Mouse (Mus musculus) forebrain, embryonic 11.5 days (tissue): ENCODE measurements around the gene Spata2. TPM values are rescaled to one million over a fixed set of nuclear protein-coding genes. Genes with fewer than 3 reads are reported as not detected.

Experiments
- ATAC-seq: fragments of 200-750 bp; cut with Nextera tagmentation; replicated peaks from 2 replicates; pipeline ENCODE4 v1.8.0; 2017; ENCODE audit warnings: moderate TSS enrichment; ENCODE audit not compliant: low FRiP score
- DNase-seq: peaks from one replicate; pipeline ENCODE4 v3.0.0-alpha.2; 2017; ENCODE audit warnings: low spot score
- H3K27ac ChIP-seq: fragments of 300-500 bp; sonication (generic); 2 replicates; pipeline ENCODE4 v1.5.1; 2014; ENCODE audit warnings: low read depth, low read length
- H3K27me3 ChIP-seq: fragments of 300-500 bp; sonication (generic); 2 replicates; pipeline ENCODE4 v1.6.1; 2014; ENCODE audit warnings: mild to moderate bottlenecking, low read length, mixed read lengths; ENCODE audit not compliant: control insufficient read depth, insufficient read depth
- H3K36me3 ChIP-seq: fragments of 300-500 bp; sonication (generic); 2 replicates; pipeline ENCODE4 v1.6.1; 2014; ENCODE audit warnings: mild to moderate bottlenecking, low read length, moderate library complexity, mixed read lengths; ENCODE audit not compliant: control insufficient read depth, insufficient read depth
- H3K4me1 ChIP-seq: fragments of 300-500 bp; sonication (generic); replicated peaks from 2 replicates; pipeline ENCODE4 v1.6.1; 2014; ENCODE audit warnings: low read length, mixed read lengths; ENCODE audit not compliant: control insufficient read depth, insufficient read depth
- H3K4me2 ChIP-seq: fragments of 300-500 bp; sonication (generic); 2 replicates; pipeline ENCODE4 v1.6.1; 2014; ENCODE audit warnings: low read depth, mild to moderate bottlenecking, low read length, moderate library complexity, mixed read lengths; ENCODE audit not compliant: severe bottlenecking
- H3K4me3 ChIP-seq: fragments of 300-500 bp; sonication (generic); 2 replicates; pipeline ENCODE4 v1.5.1; 2014; ENCODE audit warnings: low read depth, low read length
- H3K9ac ChIP-seq: fragments of 300-500 bp; sonication (generic); 2 replicates; pipeline ENCODE4 v1.6.1; 2014; ENCODE audit warnings: low read length
- H3K9me3 ChIP-seq: fragments of 300-500 bp; sonication (generic); 2 replicates; pipeline ENCODE4 v1.6.1; 2016; ENCODE audit warnings: low read length, mixed read lengths; ENCODE audit not compliant: control insufficient read depth
- WGBS: fragments of 180-500 bp; shearing (Covaris S2); extraction: QIAGEN DNeasy Blood & Tissue Kit; methylation state at CpG from one replicate; pipeline ENCODE4 v1.1.7; 2014; 5-methylcytosine and 5-hydroxymethylcytosine counted together
- polyA plus RNA-seq: library from polyadenylated mRNA; unstranded; fragments of >200 nt; fragmentation: Nextera tagmentation; extraction: Ambion mirVana; gene quantifications from 2 replicates; pipeline ENCODE4 v1.2.1, GENCODE M21; 2014

Gene Spata2
- polyA plus RNA-seq, 1 experiment from 2014 or later: 23.0 TPM

GRCm38 (mm10) chr2:167515688-167516087 lies 23.0 kb upstream of the Spata2 start:
- 90% methylated on average over 5 of the region's 5 CpGs for WGBS
- peaks cover 24% of the 10 kb centered on the region for H3K36me3 ChIP-seq
- H3K4me3 ChIP-seq: no peak overlapping the region
- ATAC-seq (no peak), DNase-seq (no peak)
- no peak overlapping the region for H3K9ac ChIP-seq
- no peak overlapping the region for H3K27ac ChIP-seq
- no peaks in the 10 kb centered on the region for H3K9me3 ChIP-seq
- no peak overlapping the region for H3K4me2 ChIP-seq
- no peaks in the 10 kb centered on the region for H3K27me3 ChIP-seq
- H3K4me1 ChIP-seq: no peaks in the 10 kb centered on the region

- Histone ChIP-seq H3K9ac (no peak overlapping the region), H3K4me2 (no peak overlapping the region), H3K4me1 (no peaks in the 10 kb centered on the region), H3K27ac (no peak overlapping the region), H3K4me3 (no peak overlapping the region), H3K36me3 (peaks cover 24% of the 10 kb centered on the region), H3K9me3 (no peaks in the 10 kb centered on the region), H3K27me3 (no peaks in the 10 kb centered on the region)
- ATAC-seq (no peak), DNase-seq (no peak)
- 97% methylated on average over 4 of the region's 4 CpGs for WGBS
Observed at GRCm38 (mm10) chr2:167514641-167515040, 22.0 kb upstream of the Spata2 start.

GRCm38 (mm10) chr2:167512970-167513369 lies 20.3 kb upstream of the Spata2 start:
- DNase-seq: no peak
- WGBS: 91% methylated on average over 5 of the region's 5 CpGs

GRCm38 (mm10) chr2:167512365-167512764 lies 19.7 kb upstream of the Spata2 start:
- DNase-seq (no peak), ATAC-seq (no peak)
- Histone ChIP-seq H3K27ac (no peak overlapping the region), H3K4me2 (no peak overlapping the region), H3K9ac (no peak overlapping the region), H3K27me3 (no peaks in the 10 kb centered on the region), H3K36me3 (peaks cover 24% of the 10 kb centered on the region), H3K9me3 (no peaks in the 10 kb centered on the region), H3K4me1 (no peaks in the 10 kb centered on the region), H3K4me3 (no peak overlapping the region)
- 93% methylated on average over 9 of the region's 9 CpGs for WGBS

More at GRCm38 (mm10) chr2:167512970-167513369, 20.3 kb upstream of the Spata2 start:
- Histone ChIP-seq H3K27ac (no peak overlapping the region), H3K4me3 (no peak overlapping the region), H3K9me3 (no peaks in the 10 kb centered on the region), H3K4me2 (no peak overlapping the region), H3K4me1 (no peaks in the 10 kb centered on the region), H3K27me3 (no peaks in the 10 kb centered on the region), H3K9ac (no peak overlapping the region), H3K36me3 (peaks cover 24% of the 10 kb centered on the region)
- ATAC-seq: no peak

- WGBS: 93% methylated on average over 3 of the region's 3 CpGs
- peaks cover 24% of the 10 kb centered on the region for H3K36me3 ChIP-seq
- H3K4me1 ChIP-seq: peaks cover 2% of the 10 kb centered on the region
Observed at GRCm38 (mm10) chr2:167510485-167510884, 17.8 kb upstream of the Spata2 start.

DNA sequence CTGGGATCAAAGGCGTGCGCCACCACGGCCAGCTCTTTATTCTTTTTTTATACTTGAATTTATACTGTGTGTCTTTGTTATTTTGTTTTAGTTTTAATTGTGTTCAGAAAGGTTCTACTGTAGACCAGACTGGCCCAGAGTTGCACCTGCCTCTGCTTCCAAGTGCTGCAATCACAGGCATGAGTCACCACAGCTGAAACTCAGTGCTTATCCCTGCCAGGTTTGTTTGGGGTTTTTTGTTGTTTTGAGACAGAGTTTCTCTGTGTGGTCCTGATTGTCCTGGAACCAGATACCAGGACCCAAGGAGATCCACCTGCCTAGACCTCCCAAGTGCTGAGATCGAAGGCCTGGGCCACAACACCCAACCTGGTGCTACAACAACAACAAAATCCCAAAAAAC lies 15.9 kb upstream of the Spata2 start:
- no peak for ATAC-seq
- no peaks in the 10 kb centered on the region for H3K9me3 ChIP-seq
- DNase-seq: no peak
- peaks cover 12% of the 10 kb centered on the region for H3K4me1 ChIP-seq
- peaks cover 14% of the 10 kb centered on the region for H3K36me3 ChIP-seq
- H3K27me3 ChIP-seq: no peaks in the 10 kb centered on the region
- H3K4me2 ChIP-seq: no peak overlapping the region
- H3K4me3 ChIP-seq: no peak overlapping the region
- 97% methylated on average over 4 of the region's 4 CpGs for WGBS
- H3K9ac ChIP-seq: no peak overlapping the region
- no peak overlapping the region for H3K27ac ChIP-seq

More at GRCm38 (mm10) chr2:167510485-167510884, 17.8 kb upstream of the Spata2 start:
- Histone ChIP-seq H3K4me3 (no peak overlapping the region), H3K27ac (no peak overlapping the region), H3K27me3 (no peaks in the 10 kb centered on the region), H3K4me2 (no peak overlapping the region), H3K9me3 (no peaks in the 10 kb centered on the region), H3K9ac (no peak overlapping the region)
- ATAC-seq (no peak), DNase-seq (no peak)

- no peak overlapping the region for H3K4me2 ChIP-seq
- peaks cover 10% of the 10 kb centered on the region; the same call in 1 of the 2 replicates for H3K36me3 ChIP-seq
- H3K27ac ChIP-seq: no peak overlapping the region
- 94% methylated on average over 3 of the region's 3 CpGs for WGBS
- H3K4me1 ChIP-seq: peaks cover 16% of the 10 kb centered on the region
- H3K4me3 ChIP-seq: no peak overlapping the region
- H3K9ac ChIP-seq: no peak overlapping the region
- no peaks in the 10 kb centered on the region for H3K9me3 ChIP-seq
- no peak for ATAC-seq
- no peak for DNase-seq
- no peaks in the 10 kb centered on the region for H3K27me3 ChIP-seq
Observed at GRCm38 (mm10) chr2:167507719-167508385, 15.2 kb upstream of the Spata2 start.

DNA sequence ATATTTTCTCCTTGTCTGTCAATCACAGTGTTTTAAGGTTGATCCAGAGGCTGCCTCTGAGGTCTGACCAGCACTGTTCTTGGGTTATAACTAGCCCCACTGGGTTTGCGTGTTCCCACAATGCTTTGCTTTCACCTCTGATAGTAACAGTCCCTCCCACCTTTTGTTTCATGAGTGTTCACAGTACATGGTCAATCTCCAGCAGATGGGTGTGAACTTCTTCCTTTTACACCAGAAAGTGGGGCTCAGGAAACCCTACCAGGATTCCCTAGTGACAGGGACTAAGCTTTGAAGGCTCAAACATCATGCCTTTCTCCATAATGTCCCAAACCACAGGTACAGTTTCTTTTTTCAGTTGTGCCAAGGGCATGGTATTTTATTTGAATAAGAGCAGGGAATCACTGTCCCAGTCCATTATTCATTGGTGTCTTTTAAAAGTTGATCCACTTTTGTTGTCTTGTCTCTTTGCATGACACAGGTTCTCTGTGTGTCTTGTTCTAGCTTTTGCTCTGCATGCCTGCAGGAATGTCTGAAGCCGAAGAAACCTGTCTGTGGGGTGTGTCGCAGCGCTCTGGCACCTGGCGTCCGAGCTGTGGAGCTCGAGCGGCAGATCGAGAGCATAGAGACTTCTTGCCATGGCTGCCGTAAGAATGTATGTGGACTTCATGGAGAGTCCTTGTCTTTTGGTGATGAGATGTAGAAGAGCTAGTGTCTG lies 14.0 kb upstream of the Spata2 start:
- no peaks in the 10 kb centered on the region for H3K9me3 ChIP-seq
- H3K9ac ChIP-seq: no peak overlapping the region
- no peaks in the 10 kb centered on the region for H3K27me3 ChIP-seq
- no peak overlapping the region for H3K4me3 ChIP-seq
- H3K4me2 ChIP-seq: no peak overlapping the region
- no peak overlapping the region for H3K27ac ChIP-seq
- H3K4me1 ChIP-seq: peaks cover 16% of the 10 kb centered on the region
- no peak for ATAC-seq
- 97% methylated on average over 10 of the region's 10 CpGs for WGBS
- no peak for DNase-seq
- peaks cover under 1% of the 10 kb centered on the region; the same call in 1 of the 2 replicates for H3K36me3 ChIP-seq
